Comparison of ENCODE assay signal across 8 mouse cellular contexts in the genomic region with DNA sequence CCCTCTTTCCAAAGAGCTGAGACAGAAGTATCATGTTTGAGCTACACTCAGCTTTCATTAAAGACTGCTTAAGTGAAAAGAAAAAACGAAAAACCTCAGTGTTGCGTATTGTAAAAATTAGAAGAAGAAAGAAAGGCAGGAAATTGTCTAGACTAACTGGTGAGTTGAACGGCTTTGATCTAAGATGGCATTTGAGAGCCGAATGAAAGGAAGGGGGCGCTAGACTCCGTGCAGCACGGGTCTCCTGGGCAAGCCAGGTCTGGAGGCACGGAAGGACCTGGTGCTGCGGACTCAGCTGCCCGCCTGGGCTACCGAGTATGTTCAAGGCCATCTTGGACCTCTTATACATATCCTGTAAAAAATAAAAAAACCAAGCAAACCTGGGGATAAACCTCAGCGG. TPM values are rescaled to one million over a fixed set of nuclear protein-coding genes. Genes with fewer than 3 reads are reported as not detected.
DNase-seq lines count a peak whose midpoint lies in the region.

No protein-coding gene starts in this region.

- peak; percentile 47 for DNase-seq in adrenal gland, postnatal 10 days
- no peak for DNase-seq in adrenal gland, adult 2 months
- peak; percentile 35 for DNase-seq in kidney, adult 9 months
- no peak for DNase-seq in kidney, adult 11 months
- peak; percentile 42 for DNase-seq in thymus, postnatal 4 days
- DNase-seq in thymus, adult 18-20 months, result no peak
- no peak for DNase-seq in urinary bladder, postnatal 36 days (ENCODE audit: low spot score in 2 of 2)
- DNase-seq in spleen, adult 18-20 months, result no peak

RNA-seq across cellular contexts. Expression of a gene that starts 21.1 kb away (rescaled TPM):
- total RNA-seq in adrenal gland, postnatal 10 days (2021), result 1 to 10 TPM; 4.8 to 8.3 TPM
- total RNA-seq in adrenal gland, adult 2 months (2021), result 1 to 10 TPM; 3.2 to 4.9 TPM
- polyA plus RNA-seq in adrenal gland, adult 2 months (2012; rRNA removed), result 1.5 and 2.0 TPM in 2 replicates

RNA-seq across cellular contexts. Expression of a gene that starts 52.2 kb away (rescaled TPM):
- total RNA-seq in adrenal gland, postnatal 10 days (2021), result 10 to 100 TPM; 38.1 to 41.3 TPM
- 10 to 100 TPM; 45.2 to 50.3 TPM for total RNA-seq in adrenal gland, adult 2 months (2021)
- 50.3 and 57.4 TPM in 2 replicates for polyA plus RNA-seq in adrenal gland, adult 2 months (2012; rRNA removed)

Comparison
In these comparisons a context has a peak if more than half of its experiments do, and no peak if none do; other contexts are left out.
1. DNase-seq: peak in adrenal gland, postnatal 10 days (single experiment), kidney, adult 9 months (single experiment) and thymus, postnatal 4 days (single experiment); none in adrenal gland, adult 2 months (single experiment), kidney, adult 11 months (single experiment), thymus, adult 18-20 months (0 of 2), urinary bladder, postnatal 36 days (0 of 2) and spleen, adult 18-20 months (0 of 2).